Mouse (Mus musculus) lung, embryonic 14.5 days (tissue): ENCODE results near the gene Slc25a13. TPM values are rescaled to one million over a fixed set of nuclear protein-coding genes. Genes with fewer than 3 reads are reported as not detected.

Experiments
- ATAC-seq: fragments of 200-750 bp; cut with Nextera tagmentation; 2 replicates; pipeline ENCODE4 v1.8.0; 2017; ENCODE audit warnings: mild to moderate bottlenecking, moderate TSS enrichment, moderate library complexity; ENCODE audit not compliant: insufficient read depth
- DNase-seq: peaks from one replicate; pipeline ENCODE4 v3.0.0-alpha.2; 2015
- H3K27ac ChIP-seq: fragments of 300-500 bp; sonication (generic); 2 replicates; pipeline ENCODE4 v1.5.1; 2014; ENCODE audit warnings: low read depth, mild to moderate bottlenecking, moderate library complexity
- H3K27me3 ChIP-seq: fragments of 300-500 bp; sonication (generic); 2 replicates; pipeline ENCODE4 v1.6.1; 2014; ENCODE audit warnings: low read length, control low read depth; ENCODE audit not compliant: insufficient read depth
- H3K36me3 ChIP-seq: fragments of 300-500 bp; sonication (generic); 2 replicates; pipeline ENCODE4 v1.6.1; 2014; ENCODE audit warnings: control low read depth; ENCODE audit not compliant: insufficient read depth
- H3K4me1 ChIP-seq: fragments of 300-500 bp; sonication (generic); 2 replicates; pipeline ENCODE4 v1.6.1; 2014; ENCODE audit warnings: antibody characterized with exemption, control low read depth; ENCODE audit not compliant: insufficient read depth
- H3K4me2 ChIP-seq: fragments of 300-500 bp; sonication (generic); 2 replicates; pipeline ENCODE4 v1.6.1; 2014; ENCODE audit warnings: mild to moderate bottlenecking
- H3K4me3 ChIP-seq: fragments of 300-500 bp; sonication (generic); 2 replicates; pipeline ENCODE4 v1.5.1; 2014; ENCODE audit warnings: low read depth, low read length
- H3K9ac ChIP-seq: fragments of 300-500 bp; sonication (generic); 2 replicates; pipeline ENCODE4 v1.6.1; 2014
- H3K9me3 ChIP-seq: fragments of 300-500 bp; sonication (generic); 2 replicates; pipeline ENCODE4 v1.6.1; 2016; ENCODE audit warnings: low read depth, low read length, control low read depth
- CTCF ChIP-seq: IDR thresholded peaks from 2 replicates; pipeline ENCODE4 v1.5.1; 2016; ENCODE audit warnings: antibody characterized with exemption, low read depth
- WGBS: fragments of 180-500 bp; shearing (Covaris S2); extraction: QIAGEN DNeasy Blood & Tissue Kit; methylation state at CpG from one replicate; pipeline ENCODE4 v1.1.7; 2014; 5-methylcytosine and 5-hydroxymethylcytosine counted together
- polyA plus RNA-seq: library from polyadenylated mRNA; unstranded; fragments of >200 nt; fragmentation: Nextera tagmentation; extraction: Ambion mirVana; gene quantifications from 2 replicates; pipeline ENCODE4 v1.2.1, GENCODE M21; 2014

Slc25a13 gene
- polyA plus RNA-seq, 1 experiment from 2014 or later = 33.6 TPM

- WGBS = 48% methylated on average over 10 of the region's 10 CpGs
- no peak overlapping the region for H3K27ac ChIP-seq
- H3K9ac ChIP-seq = no peak overlapping the region
- H3K27me3 ChIP-seq = no peaks in the 10 kb centered on the region
- no peaks in the 10 kb centered on the region for H3K9me3 ChIP-seq
- no peak overlapping the region for H3K4me2 ChIP-seq
- no peak for TF ChIP-seq CTCF
- DNase-seq = peak; percentile 49
- no peak for ATAC-seq
- H3K4me3 ChIP-seq = no peak overlapping the region
- H3K36me3 ChIP-seq = no peaks in the 10 kb centered on the region
- H3K4me1 ChIP-seq = no peaks in the 10 kb centered on the region
These were observed 63.5 kb downstream of the Slc25a13 start for GRCm38 (mm10) chr6:6153426-6153825.

GRCm38 (mm10) chr6:6150811-6151210 lies 66.2 kb downstream of the Slc25a13 start:
- no peak overlapping the region for H3K4me2 ChIP-seq
- no peaks in the 10 kb centered on the region for H3K36me3 ChIP-seq
- no peak for DNase-seq
- H3K4me1 ChIP-seq = no peaks in the 10 kb centered on the region
- 91% methylated on average over 6 of the region's 6 CpGs for WGBS
- no peak overlapping the region for H3K9ac ChIP-seq
- ATAC-seq = no peak
- H3K27me3 ChIP-seq = no peaks in the 10 kb centered on the region
- no peak overlapping the region for H3K27ac ChIP-seq
- TF ChIP-seq CTCF = no peak
- H3K4me3 ChIP-seq = no peak overlapping the region
- no peaks in the 10 kb centered on the region for H3K9me3 ChIP-seq

- no peaks in the 10 kb centered on the region for H3K9me3 ChIP-seq
- H3K4me2 ChIP-seq = no peak overlapping the region
- ATAC-seq = no peak
- no peak for TF ChIP-seq CTCF
- H3K9ac ChIP-seq = no peak overlapping the region
- no peak overlapping the region for H3K4me3 ChIP-seq
- no peak overlapping the region for H3K27ac ChIP-seq
- H3K27me3 ChIP-seq = no peaks in the 10 kb centered on the region
- H3K4me1 ChIP-seq = no peaks in the 10 kb centered on the region
- no peaks in the 10 kb centered on the region for H3K36me3 ChIP-seq
- DNase-seq = no peak
- WGBS = 36% methylated on average over 2 of the region's 2 CpGs
These were observed 67.2 kb downstream of the Slc25a13 start for GRCm38 (mm10) chr6:6149751-6150150.

GRCm38 (mm10) chr6:6149329-6149728 lies 67.6 kb downstream of the Slc25a13 start:
- H3K9me3 ChIP-seq = no peaks in the 10 kb centered on the region
- WGBS = 77% methylated on average over 3 of the region's 3 CpGs
- no peak for ATAC-seq

GRCm38 (mm10) chr6:6145412-6145811 lies 71.6 kb downstream of the Slc25a13 start:
- Histone ChIP-seq H3K4me1 (no peaks in the 10 kb centered on the region), H3K9me3 (no peaks in the 10 kb centered on the region), H3K9ac (no peak overlapping the region), H3K36me3 (no peaks in the 10 kb centered on the region), H3K27ac (no peak overlapping the region), H3K4me3 (no peak overlapping the region), H3K4me2 (no peak overlapping the region), H3K27me3 (no peaks in the 10 kb centered on the region)
- no peak for DNase-seq
- ATAC-seq = no peak
- no peak for TF ChIP-seq CTCF
- WGBS = 72% methylated on average over 13 of the region's 13 CpGs

More at GRCm38 (mm10) chr6:6149329-6149728, 67.6 kb downstream of the Slc25a13 start:
- Histone ChIP-seq H3K4me1 (no peaks in the 10 kb centered on the region), H3K4me3 (no peak overlapping the region), H3K4me2 (no peak overlapping the region), H3K9ac (no peak overlapping the region), H3K27ac (no peak overlapping the region), H3K36me3 (no peaks in the 10 kb centered on the region), H3K27me3 (no peaks in the 10 kb centered on the region)
- TF ChIP-seq CTCF = no peak
- DNase-seq = no peak

- no peaks in the 10 kb centered on the region for H3K27me3 ChIP-seq
- DNase-seq (no peak), ATAC-seq (0 out of 2 replicates have a peak, but pooled peaks have one; percentile 47)
- H3K9me3 ChIP-seq = no peaks in the 10 kb centered on the region
- WGBS = 41% methylated on average over 7 of the region's 7 CpGs
- TF ChIP-seq CTCF = no peak
- no peaks in the 10 kb centered on the region for H3K4me1 ChIP-seq
- H3K9ac ChIP-seq = no peak overlapping the region
- H3K4me3 ChIP-seq = no peak overlapping the region
- H3K36me3 ChIP-seq = no peaks in the 10 kb centered on the region
- no peak overlapping the region for H3K27ac ChIP-seq
- no peak overlapping the region for H3K4me2 ChIP-seq
These were observed 73.4 kb downstream of the Slc25a13 start for GRCm38 (mm10) chr6:6143525-6143924.

- H3K27me3 ChIP-seq = no peaks in the 10 kb centered on the region
- H3K4me2 ChIP-seq = no peak overlapping the region
- no peak for DNase-seq
- ATAC-seq = no peak
- H3K36me3 ChIP-seq = 0 out of 2 replicates have a peak, but pooled peaks cover 3% of the 10 kb centered on the region
- H3K9me3 ChIP-seq = no peaks in the 10 kb centered on the region
- TF ChIP-seq CTCF = no peak
- H3K27ac ChIP-seq = no peak overlapping the region
- no peaks in the 10 kb centered on the region for H3K4me1 ChIP-seq
- 88% methylated on average over 3 of the region's 3 CpGs for WGBS
- no peak overlapping the region for H3K9ac ChIP-seq
- no peak overlapping the region for H3K4me3 ChIP-seq
These were observed 76.6 kb downstream of the Slc25a13 start for GRCm38 (mm10) chr6:6140370-6140769.

- Histone ChIP-seq H3K4me1 (no peaks in the 10 kb centered on the region), H3K27me3 (no peaks in the 10 kb centered on the region), H3K4me2 (no peak overlapping the region), H3K27ac (no peak overlapping the region), H3K4me3 (no peak overlapping the region), H3K36me3 (0 out of 2 replicates have a peak, but pooled peaks cover 3% of the 10 kb centered on the region), H3K9ac (no peak overlapping the region), H3K9me3 (no peaks in the 10 kb centered on the region)
- 89% methylated on average over 5 of the region's 5 CpGs for whole genome bisulfite sequencing
- ATAC-seq (no peak), DNase-seq (no peak)
- no peak for TF ChIP-seq CTCF
These were observed 77.9 kb downstream of the Slc25a13 start for GRCm38 (mm10) chr6:6139061-6139460.
